Mouse (Mus musculus): ENCODE measurements around the gene 5730522E02Rik. TPM values are rescaled to one million over a fixed set of nuclear protein-coding genes. Genes with fewer than 3 reads are reported as not detected.

Gene 5730522E02Rik
- total RNA-seq, 1 experiment from 2014 or later = not detected

- peak; percentile 49 to 51; a peak in 2 of 4 replicates for ATAC-seq (replicated peaks in 1 of 2; ENCODE audit: insufficient read depth in 1 of 2, low FRiP score in 2 of 2, low TSS enrichment in 1 of 2, low read depth in 1 of 2, poor library complexity in 2 of 2, severe bottlenecking in 2 of 2)
Observed at GRCm38 (mm10) chr11:26140024-26140423, 70.5 kb downstream of the 5730522E02Rik start.

GRCm38 (mm10) chr11:26138013-26138412 is 72.5 kb downstream of the 5730522E02Rik start:
- no peak for ATAC-seq (replicated peaks in 1 of 2; ENCODE audit: insufficient read depth in 1 of 2, low FRiP score in 2 of 2, low TSS enrichment in 1 of 2, low read depth in 1 of 2, poor library complexity in 2 of 2, severe bottlenecking in 2 of 2)

- no peak for ATAC-seq (replicated peaks in 1 of 2; ENCODE audit: insufficient read depth in 1 of 2, low FRiP score in 2 of 2, low TSS enrichment in 1 of 2, low read depth in 1 of 2, poor library complexity in 2 of 2, severe bottlenecking in 2 of 2)
Observed at GRCm38 (mm10) chr11:26130911-26131310, 79.7 kb downstream of the 5730522E02Rik start.

- 0 out of 4 replicates have a peak, but pooled peaks have one; percentile 46 to 54 for ATAC-seq (replicated peaks in 1 of 2; ENCODE audit: insufficient read depth in 1 of 2, low FRiP score in 2 of 2, low TSS enrichment in 1 of 2, low read depth in 1 of 2, poor library complexity in 2 of 2, severe bottlenecking in 2 of 2)
Observed at GRCm38 (mm10) chr11:26129054-26129453, 81.5 kb downstream of the 5730522E02Rik start.

- ATAC-seq (replicated peaks in 1 of 2; ENCODE audit: insufficient read depth in 1 of 2, low FRiP score in 2 of 2, low TSS enrichment in 1 of 2, low read depth in 1 of 2, poor library complexity in 2 of 2, severe bottlenecking in 2 of 2) = peak; percentile 59 to 65
Observed at GRCm38 (mm10) chr11:26128385-26128784, 82.2 kb downstream of the 5730522E02Rik start.

GRCm38 (mm10) chr11:26125923-26126322 is 84.6 kb downstream of the 5730522E02Rik start:
- ATAC-seq (replicated peaks in 1 of 2; ENCODE audit: insufficient read depth in 1 of 2, low FRiP score in 2 of 2, low TSS enrichment in 1 of 2, low read depth in 1 of 2, poor library complexity in 2 of 2, severe bottlenecking in 2 of 2) = no peak

- no peak for ATAC-seq (replicated peaks in 1 of 2; ENCODE audit: insufficient read depth in 1 of 2, low FRiP score in 2 of 2, low TSS enrichment in 1 of 2, low read depth in 1 of 2, poor library complexity in 2 of 2, severe bottlenecking in 2 of 2)
Observed at GRCm38 (mm10) chr11:26120781-26121557, 89.6 kb downstream of the 5730522E02Rik start.

- no peak for ATAC-seq (replicated peaks in 1 of 2; ENCODE audit: insufficient read depth in 1 of 2, low FRiP score in 2 of 2, low TSS enrichment in 1 of 2, low read depth in 1 of 2, poor library complexity in 2 of 2, severe bottlenecking in 2 of 2)
Observed at GRCm38 (mm10) chr11:26117651-26118050, 92.9 kb downstream of the 5730522E02Rik start.

- no peak for ATAC-seq (replicated peaks in 1 of 2; ENCODE audit: insufficient read depth in 1 of 2, low FRiP score in 2 of 2, low TSS enrichment in 1 of 2, low read depth in 1 of 2, poor library complexity in 2 of 2, severe bottlenecking in 2 of 2)
Observed at GRCm38 (mm10) chr11:26112206-26112605, 98.4 kb downstream of the 5730522E02Rik start.

- ATAC-seq (replicated peaks in 1 of 2; ENCODE audit: insufficient read depth in 1 of 2, low FRiP score in 2 of 2, low TSS enrichment in 1 of 2, low read depth in 1 of 2, poor library complexity in 2 of 2, severe bottlenecking in 2 of 2) = no peak
Observed at GRCm38 (mm10) chr11:26108647-26109046, 101.9 kb downstream of the 5730522E02Rik start.

GRCm38 (mm10) chr11:26104680-26105079 is 105.9 kb downstream of the 5730522E02Rik start:
- no peak for ATAC-seq (replicated peaks in 1 of 2; ENCODE audit: insufficient read depth in 1 of 2, low FRiP score in 2 of 2, low TSS enrichment in 1 of 2, low read depth in 1 of 2, poor library complexity in 2 of 2, severe bottlenecking in 2 of 2)

GRCm38 (mm10) chr11:26103698-26104097 is 106.9 kb downstream of the 5730522E02Rik start:
- ATAC-seq (replicated peaks in 1 of 2; ENCODE audit: insufficient read depth in 1 of 2, low FRiP score in 2 of 2, low TSS enrichment in 1 of 2, low read depth in 1 of 2, poor library complexity in 2 of 2, severe bottlenecking in 2 of 2) = no peak

- no peak for ATAC-seq (replicated peaks in 1 of 2; ENCODE audit: insufficient read depth in 1 of 2, low FRiP score in 2 of 2, low TSS enrichment in 1 of 2, low read depth in 1 of 2, poor library complexity in 2 of 2, severe bottlenecking in 2 of 2)
Observed at GRCm38 (mm10) chr11:26102878-26103277, 107.7 kb downstream of the 5730522E02Rik start.

GRCm38 (mm10) chr11:26100077-26100476 is 110.5 kb downstream of the 5730522E02Rik start:
- ATAC-seq (replicated peaks in 1 of 2; ENCODE audit: insufficient read depth in 1 of 2, low FRiP score in 2 of 2, low TSS enrichment in 1 of 2, low read depth in 1 of 2, poor library complexity in 2 of 2, severe bottlenecking in 2 of 2) = no peak

GRCm38 (mm10) chr11:26098933-26099332 is 111.6 kb downstream of the 5730522E02Rik start:
- no peak for ATAC-seq (replicated peaks in 1 of 2; ENCODE audit: insufficient read depth in 1 of 2, low FRiP score in 2 of 2, low TSS enrichment in 1 of 2, low read depth in 1 of 2, poor library complexity in 2 of 2, severe bottlenecking in 2 of 2)

- no peak for ATAC-seq (replicated peaks in 1 of 2; ENCODE audit: insufficient read depth in 1 of 2, low FRiP score in 2 of 2, low TSS enrichment in 1 of 2, low read depth in 1 of 2, poor library complexity in 2 of 2, severe bottlenecking in 2 of 2)
Observed at GRCm38 (mm10) chr11:26096095-26096494, 114.5 kb downstream of the 5730522E02Rik start.

GRCm38 (mm10) chr11:26088993-26089392 is 121.6 kb downstream of the 5730522E02Rik start:
- no peak for ATAC-seq (replicated peaks in 1 of 2; ENCODE audit: insufficient read depth in 1 of 2, low FRiP score in 2 of 2, low TSS enrichment in 1 of 2, low read depth in 1 of 2, poor library complexity in 2 of 2, severe bottlenecking in 2 of 2)

- no peak for ATAC-seq (replicated peaks in 1 of 2; ENCODE audit: insufficient read depth in 1 of 2, low FRiP score in 2 of 2, low TSS enrichment in 1 of 2, low read depth in 1 of 2, poor library complexity in 2 of 2, severe bottlenecking in 2 of 2)
Observed at GRCm38 (mm10) chr11:26086679-26087078, 123.9 kb downstream of the 5730522E02Rik start.

All from hematopoietic stem cell, adult 5-6 weeks (primary cell).